Mouse (Mus musculus) hindbrain, embryonic 16.5 days (tissue): ENCODE measurements at regions not wholly inside any gene's neighbourhood (a gene's known extent, or its start where the extent isn't known, plus 50 kb on each side); places are given as distances from the start of the nearest gene placed in this dataset.

Source experiments
- ATAC-seq: fragments of 200-750 bp; cut with Nextera tagmentation; 2 replicates; pipeline ENCODE4 v1.8.0; 2017; ENCODE audit warnings: moderate TSS enrichment, moderate library complexity
- H3K27ac ChIP-seq: fragments of 300-500 bp; sonication (generic); 2 replicates; pipeline ENCODE4 v1.5.1; 2014; ENCODE audit warnings: low read depth, mild to moderate bottlenecking, control low read depth, low read length, moderate library complexity
- H3K27me3 ChIP-seq: fragments of 300-500 bp; sonication (generic); replicated peaks from 2 replicates; pipeline ENCODE4 v1.6.1; 2014; ENCODE audit warnings: low read length; ENCODE audit not compliant: control insufficient read depth, insufficient read depth
- H3K36me3 ChIP-seq: fragments of 300-500 bp; sonication (generic); 2 replicates; pipeline ENCODE4 v1.6.1; 2014; ENCODE audit warnings: mild to moderate bottlenecking, low read length, moderate library complexity, mixed read lengths; ENCODE audit not compliant: control insufficient read depth, insufficient read depth
- H3K4me1 ChIP-seq: fragments of 300-500 bp; sonication (generic); 2 replicates; pipeline ENCODE4 v1.6.1; 2014; ENCODE audit warnings: low read depth, low read length; ENCODE audit not compliant: control insufficient read depth, insufficient read depth
- H3K4me2 ChIP-seq: fragments of 300-500 bp; sonication (generic); 2 replicates; pipeline ENCODE4 v1.6.1; 2014; ENCODE audit warnings: mild to moderate bottlenecking, low read length, control low read depth, moderate library complexity
- H3K4me3 ChIP-seq: fragments of 300-500 bp; sonication (generic); 2 replicates; pipeline ENCODE4 v1.5.1; 2014; ENCODE audit warnings: mild to moderate bottlenecking, low read length, control low read depth, moderate library complexity
- H3K9ac ChIP-seq: fragments of 300-500 bp; sonication (generic); 2 replicates; pipeline ENCODE4 v1.6.1; 2014; ENCODE audit warnings: low read depth, mild to moderate bottlenecking, control low read depth, low read length, moderate library complexity
- H3K9me3 ChIP-seq: fragments of 300-500 bp; sonication (generic); 2 replicates; pipeline ENCODE4 v1.6.1; 2014; ENCODE audit warnings: mild to moderate bottlenecking, low read length, moderate library complexity; ENCODE audit not compliant: control insufficient read depth
- WGBS: fragments of 180-500 bp; shearing (Covaris S2); extraction: QIAGEN DNeasy Blood & Tissue Kit; methylation state at CpG from one replicate; pipeline ENCODE4 v1.1.7; 2014; 5-methylcytosine and 5-hydroxymethylcytosine counted together

DNA sequence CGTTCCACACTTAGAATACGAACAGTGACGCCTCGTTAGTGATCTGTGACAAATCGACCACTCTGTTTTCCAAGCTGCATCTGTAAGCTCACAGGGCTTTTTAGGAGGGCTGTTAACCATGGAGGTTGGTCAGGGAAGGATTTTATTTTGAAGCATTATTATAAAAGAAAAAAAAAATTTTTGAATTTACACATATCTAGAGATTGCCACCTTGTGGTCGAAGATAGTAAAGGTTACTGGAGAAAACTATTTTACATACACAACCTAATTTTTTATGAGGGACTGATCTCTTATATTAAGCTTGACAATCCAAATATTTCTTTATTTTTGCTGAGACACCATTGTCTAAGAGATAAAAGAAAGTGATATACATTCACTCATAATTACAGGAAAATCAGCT lies 937.2 kb downstream of the Sorcs1 start:
- WGBS = 70% methylated on average over 6 of the region's 6 CpGs
- H3K4me2 ChIP-seq = no peak overlapping the region

GRCm38 (mm10) chr19:49739483-49740175 lies 938.8 kb downstream of the Sorcs1 start:
- Histone ChIP-seq H3K27ac (no peak overlapping the region), H3K36me3 (no peaks in the 10 kb centered on the region), H3K9me3 (no peaks in the 10 kb centered on the region), H3K27me3 (no peaks in the 10 kb centered on the region), H3K4me1 (0 out of 2 replicates have a peak, but pooled peaks cover 3% of the 10 kb centered on the region), H3K4me2 (no peak overlapping the region), H3K9ac (no peak overlapping the region), H3K4me3 (no peak overlapping the region)
- no peak for ATAC-seq
- WGBS = 40% methylated on average over 13 of the region's 13 CpGs

More for the DNA sequence above, 937.2 kb downstream of the Sorcs1 start:
- H3K4me1 ChIP-seq = 0 out of 2 replicates have a peak, but pooled peaks cover 3% of the 10 kb centered on the region
- no peak overlapping the region for H3K4me3 ChIP-seq
- no peaks in the 10 kb centered on the region for H3K9me3 ChIP-seq
- ATAC-seq = no peak
- no peak overlapping the region for H3K27ac ChIP-seq
- no peaks in the 10 kb centered on the region for H3K27me3 ChIP-seq
- H3K9ac ChIP-seq = no peak overlapping the region
- no peaks in the 10 kb centered on the region for H3K36me3 ChIP-seq

GRCm38 (mm10) chr19:49697659-49698058 lies 980.8 kb downstream of the Sorcs1 start:
- Histone ChIP-seq H3K4me3 (no peak overlapping the region), H3K27ac (no peak overlapping the region), H3K36me3 (no peaks in the 10 kb centered on the region), H3K4me1 (no peaks in the 10 kb centered on the region), H3K9ac (no peak overlapping the region), H3K9me3 (no peaks in the 10 kb centered on the region), H3K27me3 (no peaks in the 10 kb centered on the region), H3K4me2 (no peak overlapping the region)
- ATAC-seq = peak; percentile 58
- 31% methylated on average over 1 of the region's 1 CpGs for WGBS

DNA sequence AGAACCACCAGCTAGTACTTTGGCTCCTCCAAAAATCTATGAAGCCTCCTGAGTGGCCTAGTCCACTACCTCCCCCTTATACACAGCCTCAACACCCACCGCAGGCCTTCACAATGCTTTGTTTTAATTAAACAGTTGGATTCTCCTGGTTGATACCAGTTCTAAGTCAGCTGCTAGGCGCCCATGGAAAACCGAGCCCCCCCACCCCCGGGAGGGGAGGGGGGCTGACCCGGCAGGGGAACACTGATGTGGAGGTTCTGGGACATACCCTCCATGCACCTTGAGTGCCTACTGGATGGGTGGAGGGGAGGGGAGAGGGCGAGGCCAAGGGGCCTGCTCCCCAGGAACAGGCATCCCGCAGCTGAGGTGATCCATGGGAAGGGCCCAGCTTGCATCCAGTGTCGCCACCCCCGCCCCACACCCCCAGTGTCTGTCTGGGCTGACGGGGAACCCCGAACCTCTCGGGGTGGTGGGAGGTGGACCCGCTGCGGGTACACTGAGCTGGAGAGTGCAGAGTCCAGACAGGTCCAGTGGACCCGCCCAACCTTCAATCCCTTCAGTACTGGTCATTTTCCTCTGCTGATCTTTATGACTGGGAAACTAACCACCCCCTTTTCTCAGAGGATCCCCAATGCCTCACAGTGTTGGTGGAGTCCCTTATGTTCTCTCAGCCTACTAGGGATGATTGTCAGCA lies 992.7 kb downstream of the Sorcs1 start:
- WGBS = 93% methylated on average over 15 of the region's 15 CpGs
- H3K9me3 ChIP-seq = peaks cover 8% of the 10 kb centered on the region
- no peaks in the 10 kb centered on the region for H3K36me3 ChIP-seq
- no peak overlapping the region for H3K4me3 ChIP-seq
- H3K4me2 ChIP-seq = no peak overlapping the region
- no peaks in the 10 kb centered on the region for H3K27me3 ChIP-seq
- H3K9ac ChIP-seq = no peak overlapping the region
- no peak overlapping the region for H3K27ac ChIP-seq
- no peaks in the 10 kb centered on the region for H3K4me1 ChIP-seq
- no peak for ATAC-seq

- H3K27ac ChIP-seq = no peak overlapping the region
- peaks cover 8% of the 10 kb centered on the region for H3K9me3 ChIP-seq
- no peak overlapping the region for H3K4me2 ChIP-seq
- ATAC-seq = no peak
- H3K4me3 ChIP-seq = no peak overlapping the region
- H3K4me1 ChIP-seq = no peaks in the 10 kb centered on the region
- no peaks in the 10 kb centered on the region for H3K27me3 ChIP-seq
- no peaks in the 10 kb centered on the region for H3K36me3 ChIP-seq
- WGBS = 39% methylated on average over 3 of the region's 3 CpGs
- H3K9ac ChIP-seq = no peak overlapping the region
Measured at GRCm38 (mm10) chr19:49681204-49681603, 997.2 kb downstream of the Sorcs1 start.

DNA sequence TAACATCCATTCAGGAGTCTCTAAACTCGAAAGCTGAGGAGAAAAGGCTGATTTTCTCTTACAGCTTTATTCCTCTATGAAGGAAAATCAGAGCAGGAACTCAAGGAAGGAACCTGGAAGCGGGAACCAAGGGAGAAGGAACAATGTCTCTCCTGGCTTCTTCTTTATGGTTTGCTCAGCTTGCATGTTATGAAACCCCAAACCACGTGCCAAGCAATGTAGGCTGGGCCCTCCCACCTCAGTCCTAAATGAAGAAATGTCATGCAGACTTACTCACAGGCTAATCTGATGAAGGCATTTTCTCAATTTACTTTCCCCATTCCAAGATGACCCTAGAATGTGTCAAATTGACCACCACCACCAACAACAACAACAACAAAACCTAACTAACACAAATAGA lies 998.4 kb downstream of the Sorcs1 start:
- no peak for ATAC-seq
- WGBS = 88% methylated on average over 3 of the region's 3 CpGs

DNA sequence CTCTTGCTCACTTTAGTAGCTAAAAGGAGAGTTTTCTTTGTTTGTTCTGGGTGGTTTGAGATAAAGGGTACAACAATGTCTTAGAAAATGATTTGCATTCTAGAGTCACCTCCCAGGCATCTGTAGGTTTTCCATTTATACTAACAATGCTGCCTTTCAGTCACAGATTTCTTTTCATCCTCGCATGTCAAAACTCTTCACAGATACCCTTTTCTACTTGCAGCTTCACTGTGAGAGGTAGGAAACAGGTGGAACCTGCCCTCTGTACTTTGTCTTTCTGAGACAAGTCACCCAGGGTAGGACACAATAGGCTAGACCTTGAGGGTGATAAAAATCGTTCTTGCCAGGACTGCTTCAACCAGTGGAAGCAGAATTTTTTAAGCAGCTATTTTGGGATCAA lies 1002.5 kb downstream of the Sorcs1 start:
- Histone ChIP-seq H3K36me3 (no peaks in the 10 kb centered on the region), H3K27me3 (no peaks in the 10 kb centered on the region), H3K27ac (no peak overlapping the region), H3K4me2 (no peak overlapping the region), H3K9me3 (no peaks in the 10 kb centered on the region), H3K4me1 (no peaks in the 10 kb centered on the region), H3K9ac (no peak overlapping the region), H3K4me3 (no peak overlapping the region)
- WGBS = 12% methylated on average over 2 of the region's 2 CpGs
- no peak for ATAC-seq

More for the DNA sequence above, 998.4 kb downstream of the Sorcs1 start:
- Histone ChIP-seq H3K4me2 (no peak overlapping the region), H3K36me3 (no peaks in the 10 kb centered on the region), H3K9ac (no peak overlapping the region), H3K9me3 (peaks cover 3% of the 10 kb centered on the region), H3K4me1 (no peaks in the 10 kb centered on the region), H3K4me3 (no peak overlapping the region), H3K27ac (no peak overlapping the region), H3K27me3 (no peaks in the 10 kb centered on the region)

DNA sequence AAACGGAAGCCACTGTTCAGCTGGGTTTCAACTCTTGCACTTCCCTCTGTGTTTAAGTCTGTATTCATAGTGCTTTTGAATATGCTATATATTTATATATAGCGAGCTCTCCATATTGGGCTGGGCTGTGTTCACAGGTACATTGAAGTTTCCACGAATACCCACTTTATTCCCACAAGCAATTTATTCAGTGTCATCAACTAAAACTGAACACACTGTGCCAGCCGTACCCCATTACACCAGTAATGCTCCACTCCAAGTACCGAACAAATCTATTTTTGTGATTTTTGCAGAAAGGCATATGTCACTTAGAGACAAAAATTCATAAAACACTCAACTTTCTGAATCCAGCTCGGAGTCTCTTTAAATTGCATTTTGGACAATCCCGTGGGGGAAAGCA lies 1048.5 kb downstream of the Sorcs1 start:
- no peaks in the 10 kb centered on the region for H3K4me1 ChIP-seq
- ATAC-seq = no peak
- H3K27me3 ChIP-seq = no peaks in the 10 kb centered on the region
- no peaks in the 10 kb centered on the region for H3K9me3 ChIP-seq
- no peaks in the 10 kb centered on the region for H3K36me3 ChIP-seq
- no peak overlapping the region for H3K4me2 ChIP-seq
- no peak overlapping the region for H3K9ac ChIP-seq
- H3K4me3 ChIP-seq = no peak overlapping the region
- 84% methylated on average over 7 of the region's 7 CpGs for WGBS
- no peak overlapping the region for H3K27ac ChIP-seq

GRCm38 (mm10) chr19:49619920-49620319 lies 1058.5 kb downstream of the Sorcs1 start:
- Histone ChIP-seq H3K27ac (no peak overlapping the region), H3K4me1 (no peaks in the 10 kb centered on the region), H3K27me3 (no peaks in the 10 kb centered on the region), H3K4me2 (no peak overlapping the region), H3K36me3 (no peaks in the 10 kb centered on the region), H3K9ac (no peak overlapping the region), H3K9me3 (no peaks in the 10 kb centered on the region), H3K4me3 (no peak overlapping the region)
- no peak for ATAC-seq
- WGBS = 47% methylated on average over 5 of the region's 5 CpGs
